Comparison of ENCODE assay signal across 17 mouse cellular contexts in the genomic region with DNA sequence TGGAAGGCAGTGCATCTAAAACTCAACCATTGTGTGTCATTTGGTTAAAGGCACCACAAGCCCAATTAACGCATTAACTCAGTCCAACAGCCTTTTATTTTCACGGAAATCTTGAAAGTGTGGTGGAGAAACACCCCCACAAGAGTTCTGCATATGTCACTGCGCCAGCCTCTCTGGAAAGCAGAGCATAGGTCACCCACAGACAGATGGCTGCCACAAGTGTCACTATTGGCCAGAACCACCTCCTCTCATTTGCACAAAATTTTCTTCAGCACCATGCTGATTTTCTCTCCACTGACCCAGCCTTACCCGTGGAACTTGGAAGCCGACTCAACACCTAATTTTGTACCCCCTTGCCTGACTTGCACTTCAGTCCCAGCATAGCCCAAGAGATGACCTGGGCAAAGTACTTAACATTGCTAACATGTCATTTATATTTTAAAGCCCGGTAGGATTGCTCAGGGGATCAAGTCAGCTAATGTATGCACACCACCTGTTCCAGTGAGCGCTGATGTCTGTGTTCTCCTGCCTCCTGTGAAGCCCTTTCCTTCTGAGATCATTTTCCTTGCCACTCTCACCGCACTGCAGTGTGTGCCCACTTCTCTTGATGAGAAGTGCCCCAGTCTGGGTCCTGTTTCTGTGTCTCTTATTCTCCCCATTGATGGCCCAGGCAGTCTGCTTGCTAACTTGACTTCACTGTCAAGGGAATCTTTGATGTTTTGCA.
A peak's percentile ranks its signal among the peaks of the same experiment; 100 is the strongest.
DNase-seq lines count a peak whose midpoint lies in the region; ATAC-seq lines count a peak whose summit lies in the region.
"Had no signal": no experiment of that assay in that cellular context is flagged by ENCODE, and none has a peak within 500 bp of the region (broad histone marks: within the 10 kb centered on the region; RNA-seq: fewer than 3 reads in every experiment).

No protein-coding gene starts in this region.

- H3K27me3 ChIP-seq in forebrain, embryonic 15.5 days, result no peaks in the 10 kb centered on the region
- H3K27me3 ChIP-seq: limb, embryonic 12.5 days; liver, embryonic 15.5 days; stomach, embryonic 15.5 days had no signal

- no peak overlapping the region for H3K4me2 ChIP-seq in forebrain, embryonic 15.5 days (replicated peaks)
- H3K4me2 ChIP-seq: limb, embryonic 12.5 days; liver, embryonic 15.5 days; stomach, embryonic 15.5 days had no signal

- ATAC-seq in cerebellum, adult (ENCODE audit: insufficient number of reproducible peaks, low FRiP score, low TSS enrichment), result peak; percentile 81
- peak; percentile 74 for ATAC-seq in forebrain, embryonic 15.5 days (replicated peaks)
- no peak for ATAC-seq in activated CD4-positive, CD25-positive, alpha-beta regulatory T cell, adult 4 months
- ATAC-seq: intestine, embryonic 16.5 days; lung, postnatal 0 days had no signal

- H3K9me3 ChIP-seq in forebrain, embryonic 15.5 days, result no peaks in the 10 kb centered on the region
- H3K9me3 ChIP-seq: limb, embryonic 12.5 days; liver, embryonic 15.5 days; stomach, embryonic 15.5 days had no signal

- no peak overlapping the region for H3K4me3 ChIP-seq in forebrain, embryonic 15.5 days
- H3K4me3 ChIP-seq: layer of hippocampus, adult 2 months; limb, embryonic 12.5 days; liver, embryonic 15.5 days; stomach, embryonic 15.5 days had no signal

- H3K27ac ChIP-seq in forebrain, embryonic 15.5 days (replicated peaks), result peak overlapping the region; percentile 85
- H3K27ac ChIP-seq: layer of hippocampus, adult 2 months; limb, embryonic 12.5 days; liver, embryonic 15.5 days; stomach, embryonic 15.5 days had no signal

- H3K4me1 ChIP-seq in forebrain, embryonic 15.5 days, result peaks cover 57% of the 10 kb centered on the region
- H3K4me1 ChIP-seq: liver, embryonic 15.5 days; stomach, embryonic 15.5 days had no signal

- no peaks in the 10 kb centered on the region for H3K36me3 ChIP-seq in forebrain, embryonic 15.5 days
- H3K36me3 ChIP-seq: limb, embryonic 12.5 days; liver, embryonic 15.5 days; stomach, embryonic 15.5 days had no signal

- no peak overlapping the region for H3K9ac ChIP-seq in forebrain, embryonic 15.5 days (replicated peaks)
- H3K9ac ChIP-seq: limb, embryonic 12.5 days; liver, embryonic 15.5 days; stomach, embryonic 15.5 days had no signal

- DNase-seq in cerebellum, postnatal 4 days (ENCODE audit: low spot score in 2 of 2), result no peak
- peak; percentile 13 to 31 for DNase-seq in layer of hippocampus, adult 18-20 months (ENCODE audit: low spot score in 2 of 2)
- no peak for DNase-seq in layer of hippocampus, adult 9-11 months
- peak; percentile 47 for DNase-seq in cerebellum, adult 8-10 months
- no peak for DNase-seq in lung, postnatal 14 days
- DNase-seq: adrenal gland, adult 8-10 months; gastrocnemius, postnatal 25 days; right cerebral cortex, postnatal 14 days had no signal

- 39% methylated on average over 8 of the region's 8 CpGs for WGBS in forebrain, embryonic 15.5 days

Comparison
In these comparisons a context has a peak if more than half of its experiments do, and no peak if none do; other contexts are left out.
1. DNase-seq: peak in layer of hippocampus, adult 18-20 months (2 of 2) and cerebellum, adult 8-10 months (single experiment); none in cerebellum, postnatal 4 days (0 of 2), layer of hippocampus, adult 9-11 months (single experiment) and lung, postnatal 14 days (single experiment).